Mouse (Mus musculus): ENCODE data around the gene Higd1a.

The Higd1a gene

DNA sequence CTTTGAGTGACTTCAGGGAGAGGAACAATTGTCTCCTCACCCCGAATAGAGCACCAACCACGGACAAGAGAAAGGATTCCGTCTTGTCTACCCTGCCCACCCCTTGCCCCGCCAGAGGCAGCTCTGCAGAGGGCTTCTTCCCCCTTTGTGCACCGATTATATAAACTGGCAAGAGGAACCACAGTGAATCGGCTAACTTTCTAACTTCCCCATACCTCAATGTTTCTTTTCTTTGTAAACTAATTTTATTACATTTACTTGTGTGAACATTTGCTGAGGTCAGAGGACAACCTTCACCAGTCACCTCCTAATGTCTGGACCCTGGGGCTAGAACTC is at the start of gene Higd1a:
Gene Higd1a, minus strand, starts transcription at position 210 of the 336 bp plus-strand sequence.
- DNase-seq (ENCODE audit: low spot score) = no peak

DNA sequence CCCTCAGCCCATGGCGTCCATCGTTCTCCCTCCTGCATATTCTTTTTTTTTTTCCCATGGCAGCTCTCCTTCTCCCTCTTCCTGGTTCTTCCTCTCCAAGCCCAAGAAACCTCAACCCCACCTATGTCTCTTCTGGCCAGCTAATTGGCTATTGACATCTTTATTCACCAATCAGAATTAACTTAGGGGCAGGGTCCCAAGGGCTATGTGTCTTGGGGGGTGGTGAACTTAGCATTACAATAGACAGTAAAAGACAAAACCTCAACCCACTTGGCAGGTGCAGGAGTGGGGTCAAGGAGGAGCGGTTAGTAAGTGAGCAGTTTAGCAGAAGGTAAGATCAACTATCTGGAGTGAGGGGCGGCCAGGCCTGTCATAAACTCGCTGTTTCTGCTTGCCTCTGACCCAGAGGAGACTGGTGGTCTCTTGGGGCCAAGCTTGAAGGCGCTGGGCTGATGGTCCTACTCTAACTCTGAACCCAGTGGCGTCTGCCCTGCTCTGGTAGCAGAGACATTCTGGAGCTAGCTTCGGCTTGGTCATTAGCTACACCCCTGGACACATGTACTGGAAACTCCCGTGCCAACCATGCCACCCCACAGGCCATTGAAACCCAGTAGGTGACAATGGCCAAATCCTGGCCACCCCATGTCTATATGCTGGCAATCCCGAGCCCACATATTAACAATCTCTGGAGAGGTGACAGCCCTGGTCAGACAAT is 49.4 kb upstream of the Higd1a start:
- DNase-seq (ENCODE audit: low spot score) = peak; percentile 1

DNA sequence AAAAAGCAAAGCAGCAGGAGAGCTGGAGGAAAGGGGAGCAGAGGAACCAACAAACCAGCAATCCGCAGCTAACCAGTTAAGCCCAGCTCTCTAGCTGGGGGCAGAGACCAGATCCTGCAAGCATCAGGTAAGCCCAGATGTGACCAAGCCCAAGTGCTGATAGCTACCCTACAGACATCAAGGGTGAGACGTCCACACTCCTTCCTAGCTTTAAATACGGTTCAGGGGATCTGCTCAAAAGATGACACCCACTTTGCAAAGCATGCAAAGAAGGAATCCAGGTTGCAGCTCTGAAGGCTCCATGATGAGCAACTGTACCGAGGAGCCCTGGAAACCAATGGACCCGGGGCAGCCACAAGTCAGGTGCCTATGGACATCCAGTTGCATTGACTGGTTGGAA is 48.3 kb upstream of the Higd1a start:
- no peak for DNase-seq (ENCODE audit: low spot score)

DNA sequence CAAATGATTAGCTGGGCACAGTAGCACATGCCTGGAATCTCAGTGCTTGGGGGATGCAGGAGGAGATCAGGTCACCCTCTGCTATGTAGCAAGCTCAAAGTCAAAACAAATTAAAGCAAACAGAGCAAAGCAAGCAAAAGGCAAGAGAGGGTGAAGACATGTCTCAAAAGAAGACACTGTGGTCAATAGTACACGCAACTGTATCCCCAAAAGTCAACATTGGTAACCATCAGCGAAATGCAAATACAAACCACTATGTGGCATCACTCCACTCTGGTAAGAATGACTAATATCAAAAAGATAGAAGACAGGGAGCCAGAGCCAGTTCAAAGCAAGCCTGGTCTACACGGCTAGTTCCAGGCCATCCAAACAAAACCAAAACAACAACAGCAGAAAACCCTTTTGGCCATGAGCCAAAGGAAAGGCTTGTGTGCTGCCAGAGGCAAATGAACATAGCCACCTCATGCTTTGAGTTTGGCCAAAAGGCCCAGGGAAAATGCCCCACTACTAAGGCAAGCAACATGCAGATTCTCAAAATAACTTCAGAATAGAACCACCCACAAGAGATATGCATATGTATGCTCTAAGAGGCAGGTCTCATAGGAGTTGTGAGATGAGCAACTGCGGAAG is 47.5 kb upstream of the Higd1a start:
- peak; percentile 1 for DNase-seq (ENCODE audit: low spot score)

DNA sequence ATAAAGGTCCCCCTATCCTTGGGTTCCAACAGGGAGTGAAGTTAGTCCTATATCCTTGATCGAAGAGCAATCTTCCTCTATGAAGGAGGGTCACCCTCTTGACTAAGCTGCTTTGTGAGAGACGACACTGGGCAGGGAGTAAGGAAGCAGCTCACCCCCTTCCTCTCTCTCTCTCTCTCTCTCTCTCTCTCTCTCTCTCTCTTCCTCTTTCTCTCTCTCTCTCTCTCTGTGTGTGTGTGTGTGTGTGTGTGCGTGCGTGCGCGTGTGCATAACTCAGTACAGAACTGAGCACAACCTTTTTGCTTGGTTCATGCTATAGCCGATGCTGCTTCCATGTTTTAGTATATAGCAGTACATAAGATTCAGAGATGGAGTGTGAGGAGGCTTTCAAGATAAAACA is 46.8 kb upstream of the Higd1a start:
- DNase-seq (ENCODE audit: low spot score) = no peak

DNA sequence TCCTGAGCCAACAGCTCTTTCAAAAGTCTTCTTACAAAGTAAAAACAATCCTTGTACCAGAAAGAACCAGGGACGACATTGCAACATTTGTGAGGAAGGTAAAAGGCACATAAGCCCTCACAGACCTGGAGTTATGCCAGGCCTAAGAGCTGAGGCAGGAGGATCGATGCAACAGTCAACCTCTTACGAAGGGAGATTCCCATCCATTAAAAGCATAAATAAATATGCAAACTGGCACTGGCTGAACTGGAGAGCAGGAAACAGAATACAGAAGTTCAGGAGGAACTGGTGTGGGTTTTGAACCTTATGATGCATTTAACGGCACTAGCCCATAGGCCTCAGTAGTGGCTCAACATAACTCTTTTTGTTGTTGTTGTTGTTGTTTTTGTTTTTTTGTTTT is 46.2 kb upstream of the Higd1a start:
- no peak for DNase-seq (ENCODE audit: low spot score)

DNA sequence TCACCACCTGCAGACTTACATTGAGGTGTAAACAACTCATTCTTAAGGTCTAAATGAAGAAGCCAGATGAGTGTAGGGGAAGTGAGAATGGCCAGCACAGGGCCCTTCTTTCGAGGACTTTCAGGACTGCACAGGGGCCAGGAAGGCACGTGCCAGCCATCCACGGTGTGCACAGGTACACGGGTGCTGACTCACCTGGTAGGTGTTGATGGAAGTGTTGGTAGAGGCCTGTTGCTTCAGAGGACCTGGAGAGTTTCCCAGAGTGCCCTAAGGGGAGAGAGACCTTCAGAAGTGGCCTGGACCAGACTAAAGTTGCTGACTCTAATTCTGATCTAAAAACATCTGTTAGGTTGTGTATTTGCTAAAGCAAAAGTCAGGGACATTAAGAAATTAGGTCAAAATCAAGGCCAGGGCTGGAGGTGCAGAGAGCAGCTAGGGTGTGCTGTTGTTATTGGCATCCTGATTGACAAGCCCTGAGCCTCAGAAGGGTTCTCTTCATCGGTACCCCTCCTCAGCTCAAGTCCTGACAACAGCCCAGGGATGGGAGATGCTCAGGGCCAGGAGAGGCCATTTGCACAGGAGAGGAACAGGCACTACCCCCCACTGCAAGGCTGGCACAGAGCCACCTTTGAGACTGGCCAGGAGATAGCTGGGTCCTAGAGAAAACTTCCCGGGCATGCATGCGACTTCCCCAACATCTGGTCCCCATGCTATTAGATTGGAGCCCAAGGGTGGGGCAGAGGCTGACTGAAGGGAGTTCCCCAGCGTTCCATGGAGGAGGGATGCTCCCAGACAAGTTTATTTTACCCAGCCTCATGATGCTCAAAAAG is 45.5 kb upstream of the Higd1a start:
- DNase-seq (ENCODE audit: low spot score) = peak; percentile 23

DNA sequence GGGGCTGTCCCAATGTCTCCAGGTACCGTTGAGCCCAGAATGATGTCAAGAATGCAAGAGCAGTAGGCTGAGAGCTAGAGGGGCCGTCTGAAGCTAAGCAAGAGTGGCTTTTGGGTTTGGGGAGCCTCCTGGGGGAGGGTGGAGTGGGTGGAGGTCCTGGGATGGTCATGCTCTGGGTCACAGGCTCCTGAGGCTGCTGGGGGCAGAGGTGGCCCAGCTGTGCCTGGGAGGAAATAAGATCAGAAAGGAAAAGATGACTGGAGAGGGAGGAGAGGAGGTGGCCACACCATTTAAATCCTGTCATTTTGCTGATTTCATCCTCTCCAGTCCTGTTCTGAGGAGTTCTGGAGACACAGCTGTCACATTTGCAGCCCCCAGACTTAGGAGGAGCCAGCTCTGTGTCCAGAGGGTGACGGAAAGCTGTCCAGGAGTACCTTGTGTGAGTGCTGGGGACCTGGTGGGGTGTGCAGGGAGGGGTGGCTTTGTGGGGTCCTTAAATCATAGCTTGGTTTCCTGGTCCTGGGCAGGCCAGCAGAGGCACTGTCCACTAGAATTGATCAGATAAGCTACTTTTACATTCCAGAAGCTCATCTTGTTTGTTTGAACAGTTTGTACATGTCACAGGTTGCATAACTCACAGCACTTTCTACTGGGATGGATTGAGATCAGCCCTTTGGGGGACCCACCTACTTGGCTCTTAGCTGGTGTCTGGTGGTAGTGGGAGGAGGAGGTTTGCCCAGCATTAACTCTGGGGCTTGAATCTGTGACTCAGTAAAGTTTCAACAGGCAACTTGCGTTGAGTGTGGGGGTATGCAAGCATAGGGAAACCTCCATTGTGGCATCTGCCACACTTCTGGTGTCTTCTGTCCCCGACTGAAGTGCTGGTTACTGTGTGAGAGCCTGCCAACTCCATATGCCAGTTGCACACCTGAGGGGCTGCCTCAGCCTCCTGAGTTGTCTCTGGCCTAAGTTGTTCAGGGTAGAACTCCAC is 43.8 kb upstream of the Higd1a start:
- peak; percentile 1 for DNase-seq (ENCODE audit: low spot score)

DNA sequence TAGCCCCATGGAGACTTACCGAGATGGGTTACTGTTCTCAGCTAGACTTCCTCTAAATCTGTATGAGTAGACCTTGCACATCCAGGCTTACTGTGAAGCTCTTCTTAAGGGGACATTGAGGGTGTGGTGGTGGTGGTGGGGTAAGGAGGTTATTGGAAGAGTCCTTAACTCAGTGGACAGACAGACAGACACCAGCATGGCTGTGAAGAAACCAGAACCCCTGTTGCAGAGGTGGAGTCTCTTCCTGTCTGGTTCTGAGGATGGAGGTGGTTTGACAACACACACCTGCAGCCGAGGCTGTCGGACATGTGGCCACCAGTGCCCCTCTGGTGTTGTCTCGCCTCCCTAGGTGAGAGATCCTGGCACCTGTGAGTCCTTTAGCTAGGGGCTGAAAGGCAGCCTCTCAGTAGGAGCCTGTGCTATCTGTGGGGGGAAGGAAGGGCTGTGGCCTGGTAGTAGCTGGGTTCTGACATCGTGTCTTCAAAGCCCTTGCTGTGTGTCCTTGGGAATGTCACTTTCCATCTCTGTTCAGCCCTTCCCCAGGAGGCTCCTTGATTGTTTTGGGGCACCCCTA is 42.2 kb upstream of the Higd1a start:
- DNase-seq (ENCODE audit: low spot score) = no peak

DNA sequence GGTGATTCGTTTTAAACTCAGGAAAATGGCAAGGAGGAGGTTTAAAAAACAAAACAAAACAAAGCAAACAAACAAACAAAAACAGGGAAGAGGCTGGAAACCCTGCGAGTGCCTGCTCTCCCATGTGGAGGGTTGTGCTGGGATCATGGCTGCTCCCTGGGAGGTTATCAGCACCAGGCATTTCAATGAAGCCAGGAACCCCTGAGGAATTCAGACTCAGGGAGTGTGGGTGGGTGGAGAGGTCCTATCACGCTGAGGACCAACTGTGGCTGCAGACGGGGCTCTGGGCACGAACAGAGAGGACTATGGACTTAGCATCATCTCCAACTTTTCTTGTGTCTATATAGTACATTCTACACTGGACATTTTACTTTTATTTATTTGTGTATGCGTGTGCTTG is 41.1 kb upstream of the Higd1a start:
- DNase-seq (ENCODE audit: low spot score) = no peak

DNA sequence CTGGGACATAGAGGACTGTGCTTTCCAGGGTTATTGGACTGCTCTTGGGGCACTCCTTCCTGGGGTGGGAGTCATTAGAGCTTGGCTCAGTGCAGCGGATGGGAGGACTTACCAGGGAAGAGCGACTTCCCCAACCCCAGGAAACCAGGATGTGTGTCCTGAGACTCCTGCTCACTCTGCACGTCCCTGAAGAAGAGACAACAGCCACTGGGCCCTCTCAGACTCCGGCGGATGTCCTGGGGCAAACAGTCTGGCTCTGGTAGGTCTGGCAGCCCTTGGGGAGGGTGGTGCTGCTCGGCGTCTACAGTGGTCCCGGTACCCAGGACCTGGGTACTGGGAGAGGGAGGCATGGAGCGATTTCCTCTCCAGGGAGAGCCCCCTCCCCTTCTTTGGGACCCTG is 40.1 kb upstream of the Higd1a start, which contains the start of gene Ackr2:
Gene Ackr2, plus strand, starts transcription at position 111 of the 400 bp plus-strand sequence.
- DNase-seq (ENCODE audit: low spot score) = no peak

DNA sequence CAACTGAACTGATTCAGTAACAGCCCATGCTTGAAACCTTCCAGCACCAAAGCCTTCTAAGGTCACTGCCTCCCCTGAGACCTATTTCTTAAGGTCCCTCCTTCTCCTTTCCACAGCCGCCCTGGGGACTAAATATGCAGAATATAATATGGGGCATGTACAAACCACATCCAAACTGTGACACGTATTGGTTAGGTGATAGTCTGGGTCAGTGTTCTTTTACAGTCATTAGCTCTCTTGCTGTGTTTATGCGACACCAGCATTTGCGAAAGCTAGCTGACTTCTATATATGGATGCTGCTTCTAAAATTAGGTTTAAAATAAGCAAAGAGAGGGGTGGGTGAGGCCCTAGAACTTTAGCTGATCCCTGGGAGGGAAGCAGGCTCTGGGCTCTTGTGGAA is 38.7 kb upstream of the Higd1a start:
- DNase-seq (ENCODE audit: low spot score) = no peak

DNA sequence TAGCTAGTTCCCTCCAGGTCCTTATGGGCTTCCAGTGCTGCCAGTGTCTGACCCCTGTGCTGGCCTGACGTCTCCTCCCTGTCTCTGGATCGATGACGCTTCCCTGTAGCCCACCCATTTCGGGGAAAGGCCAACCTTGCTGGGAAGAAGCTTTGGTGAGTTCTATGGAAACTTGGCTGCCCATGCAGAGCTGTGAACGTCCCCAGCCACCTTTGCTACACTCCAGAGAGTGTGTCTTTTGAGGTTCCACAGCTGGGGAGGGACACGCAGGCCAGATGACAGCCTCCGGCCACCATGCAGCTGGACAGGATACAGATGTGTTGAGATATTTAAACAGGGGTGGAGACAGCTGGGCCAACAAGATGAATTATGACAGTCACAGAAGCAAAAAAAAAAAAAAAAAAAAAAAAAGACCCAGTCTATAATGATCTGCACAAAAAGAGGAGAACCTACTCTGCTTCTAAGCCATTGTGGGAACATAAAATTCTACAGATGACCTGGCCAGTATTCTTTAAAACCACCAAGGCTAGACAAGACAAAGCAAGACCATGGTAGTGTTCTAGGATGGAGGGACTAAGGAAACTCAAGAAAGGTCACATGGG is 37.3 kb upstream of the Higd1a start:
- DNase-seq (ENCODE audit: low spot score) = no peak

DNA sequence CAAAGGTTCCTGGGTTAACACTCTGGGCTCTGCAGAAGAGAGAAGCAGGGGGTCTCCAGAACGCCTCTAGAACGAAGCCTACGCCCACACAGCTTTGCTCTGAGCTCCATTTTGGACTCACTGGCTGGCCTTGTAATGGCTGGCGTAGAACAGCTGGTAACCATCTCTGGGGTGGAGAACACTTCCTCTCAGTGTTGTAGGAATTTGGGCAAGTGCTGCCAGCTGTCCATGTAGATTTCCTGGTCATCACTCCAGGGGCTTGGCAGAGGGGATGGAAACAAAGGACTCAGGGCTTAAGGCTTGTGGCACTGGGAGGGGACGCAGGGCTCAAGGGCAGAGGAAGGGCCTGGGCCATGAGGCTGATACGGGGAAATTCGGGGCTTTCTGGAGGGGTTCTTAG is 36.3 kb upstream of the Higd1a start:
- no peak for DNase-seq (ENCODE audit: low spot score)

DNA sequence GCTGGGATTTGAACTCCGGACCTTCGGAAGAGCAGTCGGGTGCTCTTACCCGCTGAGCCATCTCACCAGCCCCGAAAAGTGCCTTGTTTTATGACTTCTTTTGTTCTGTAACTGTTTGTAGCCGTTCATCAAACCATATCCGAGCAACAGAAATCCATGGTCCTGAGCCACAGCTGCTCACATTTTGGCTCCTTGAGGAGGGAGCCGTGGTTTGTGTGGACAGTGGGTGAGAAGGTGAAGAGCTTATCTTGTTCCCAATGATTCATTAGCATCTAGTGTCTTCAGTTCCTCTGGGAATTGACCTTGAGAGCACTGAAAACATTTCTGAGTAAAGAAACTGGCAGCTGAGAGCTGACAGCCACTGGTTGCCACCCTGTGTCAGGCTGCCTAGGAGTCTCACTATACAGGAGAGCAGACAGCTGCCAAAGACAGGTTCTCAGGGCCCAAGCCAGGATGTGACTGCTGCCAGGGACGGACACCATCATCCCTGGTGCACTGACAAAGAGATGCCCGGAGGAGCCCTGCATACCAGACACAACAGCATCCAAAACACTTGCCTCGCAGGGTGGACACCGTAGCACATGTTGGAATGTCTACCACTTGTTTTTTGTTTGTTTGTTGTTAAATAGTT is 34.0 kb upstream of the Higd1a start:
- DNase-seq (ENCODE audit: low spot score) = no peak

DNA sequence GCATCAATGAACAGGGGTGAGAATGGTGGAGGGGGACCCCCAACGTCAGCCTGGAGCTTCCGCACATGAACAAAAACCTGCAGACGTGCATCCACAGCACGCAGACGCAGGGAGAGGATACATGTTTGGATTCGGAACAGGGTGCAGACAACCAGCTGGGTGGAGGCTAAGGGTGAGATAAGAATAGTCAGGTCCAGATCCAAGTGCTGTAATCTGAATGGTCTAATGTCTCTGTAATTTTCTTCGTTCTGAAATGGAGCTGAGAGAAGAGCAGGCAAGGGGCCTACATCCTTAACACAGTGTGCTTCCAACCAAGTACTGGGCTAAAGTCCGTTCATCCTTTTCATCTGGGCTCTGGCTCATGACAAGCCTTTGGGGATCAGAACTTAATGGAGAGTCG is 33.1 kb upstream of the Higd1a start:
- DNase-seq (ENCODE audit: low spot score) = no peak

DNA sequence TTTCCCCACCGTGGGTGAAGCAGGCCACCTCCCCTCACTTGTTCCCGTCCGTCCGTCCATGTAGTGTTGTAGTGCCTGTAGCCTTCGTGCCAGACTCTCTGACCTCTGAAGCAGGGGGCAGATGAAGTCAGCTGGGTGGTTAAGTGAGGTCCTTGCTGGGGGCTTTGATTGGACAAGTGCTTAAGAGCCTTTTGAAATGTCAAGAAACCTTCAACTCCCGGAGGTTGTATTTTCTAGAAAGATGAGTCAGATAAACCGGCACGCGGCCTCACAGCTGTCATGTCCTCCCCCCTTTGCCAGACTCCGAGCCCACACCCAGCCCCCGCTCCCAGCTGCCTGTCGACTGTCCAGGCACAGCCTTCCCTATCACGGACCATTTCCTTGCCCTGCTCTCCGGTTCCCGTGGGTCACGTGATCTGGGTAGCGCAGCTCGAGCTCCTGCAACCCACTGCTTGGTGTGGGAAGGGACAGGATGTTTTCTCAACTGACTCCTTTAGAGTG is 32.3 kb upstream of the Higd1a start:
- peak; percentile 61 for DNase-seq (ENCODE audit: low spot score)

DNA sequence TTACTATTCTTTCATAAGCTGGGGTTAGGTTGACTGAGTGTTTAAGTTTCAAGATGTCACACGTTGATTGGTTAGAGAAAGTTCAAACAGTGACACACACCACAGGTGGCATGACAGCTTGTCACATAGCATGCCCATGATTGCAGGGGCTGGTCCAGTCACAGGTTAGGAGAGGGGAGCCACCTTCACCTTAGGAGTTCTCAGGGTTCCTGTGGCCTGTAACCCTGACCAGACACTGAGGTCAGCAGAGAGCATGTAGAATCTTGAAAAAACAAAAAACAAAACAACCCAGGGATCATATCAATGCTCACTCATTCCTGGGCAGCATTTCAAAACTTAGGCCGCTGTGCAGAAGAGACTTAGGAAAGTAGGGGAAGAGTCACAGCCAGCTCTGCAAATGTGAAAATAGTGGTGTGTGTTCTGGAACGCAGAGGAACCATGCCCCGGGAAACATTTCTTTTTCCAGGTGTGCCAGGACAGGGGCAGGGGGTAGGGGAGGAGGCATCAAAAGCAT is 31.8 kb upstream of the Higd1a start:
- DNase-seq (ENCODE audit: low spot score) = no peak

DNA sequence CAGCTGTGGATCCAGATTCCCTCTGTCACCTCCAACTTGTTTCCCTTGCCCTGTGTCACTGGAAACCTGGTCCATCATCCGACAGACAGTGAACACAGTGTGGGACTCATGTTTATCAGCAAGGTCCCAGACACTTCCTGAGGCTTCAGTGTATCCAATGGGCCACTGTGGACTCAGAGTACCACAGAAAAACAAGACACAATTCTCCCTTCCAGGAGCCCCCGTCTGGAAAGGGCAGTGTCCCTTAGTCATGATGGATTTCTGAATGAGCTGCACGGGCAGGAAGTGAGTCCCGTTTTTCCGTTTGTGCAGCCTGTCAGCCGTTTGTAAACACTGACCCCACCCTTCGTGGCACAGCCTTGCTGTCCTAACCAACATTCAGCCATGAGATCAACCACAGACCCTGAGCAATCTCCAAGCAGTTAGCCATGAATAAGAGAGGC is 23.9 kb upstream of the Higd1a start:
- DNase-seq (ENCODE audit: low spot score) = no peak

DNA sequence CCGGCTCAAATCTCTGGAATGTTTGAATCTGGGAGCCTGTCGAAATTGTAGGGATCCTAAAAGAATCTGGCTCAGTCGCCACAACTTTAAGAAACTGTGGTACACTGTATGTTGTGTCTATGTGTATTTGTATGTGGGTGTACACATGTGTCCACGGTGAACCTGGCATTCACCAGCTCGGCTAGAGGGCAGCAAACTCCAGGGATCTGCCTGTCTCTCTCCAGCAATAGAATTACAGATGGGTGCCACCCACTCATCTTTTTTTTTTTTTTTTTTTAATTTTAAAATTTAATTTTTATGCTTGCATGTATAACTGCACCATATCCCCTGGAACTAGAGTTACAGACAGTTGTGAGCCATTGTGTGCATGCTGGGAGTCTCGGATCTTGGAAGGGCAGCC is 23.1 kb upstream of the Higd1a start:
- DNase-seq (ENCODE audit: low spot score) = no peak
